Mouse (Mus musculus) kidney, adult 2 months (tissue): ENCODE data around the gene Rsph1.

Source experiments
- CTCF ChIP-seq: fragments of 200-500 bp; conservative IDR thresholded peaks from 2 replicates; pipeline ENCODE4 v1.5.1; 2011; ENCODE audit warnings: low read depth, mild to moderate bottlenecking, control low read depth, low read length, moderate library complexity, mixed read lengths; ENCODE audit not compliant: insufficient read depth, insufficient read length
- POLR2A ChIP-seq: fragments of 200-500 bp; IDR thresholded peaks from one replicate; pipeline ENCODE4 v1.6.1; 2011; ENCODE audit warnings: low read depth, low read length, control low read depth

DNA sequence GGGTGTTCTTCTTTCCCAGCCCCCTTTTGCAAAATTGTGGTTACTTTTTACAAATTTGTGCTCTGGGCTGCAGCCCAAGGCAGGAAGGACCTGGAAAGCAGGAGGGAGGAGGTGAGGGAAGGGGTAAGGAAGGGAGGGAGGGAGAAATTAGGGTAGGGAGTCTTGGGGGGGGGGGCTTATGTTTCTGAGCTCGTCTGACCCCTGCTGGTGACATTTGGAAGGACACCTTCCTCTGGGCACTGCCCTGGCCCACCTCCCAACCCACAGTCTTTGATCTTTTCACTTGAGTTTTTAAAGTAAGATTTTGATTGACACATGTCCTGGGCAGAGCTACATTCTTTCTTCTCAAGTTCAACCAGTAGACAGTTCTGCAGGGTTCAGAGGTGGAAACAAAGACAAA, 34.4 kb downstream of the Rsph1 start:
- TF ChIP-seq CTCF, result peak; percentile 43
- TF ChIP-seq POLR2A, result no peak
